Mouse (Mus musculus) gastrocnemius, adult 2 months (tissue): Measurements from ENCODE around the gene Fbxl15. TPM values are rescaled to one million over a fixed set of nuclear protein-coding genes. Genes with fewer than 3 reads are reported as not detected.

Experiments used
- DNase-seq: peaks from one replicate; pipeline ENCODE4 v3.0.0; 2022
- H3K27ac ChIP-seq: fragments of 200-600 bp; 2 replicates; pipeline ENCODE4 v1.8.1; 2022; ENCODE audit warnings: mild to moderate bottlenecking
- H3K4me3 ChIP-seq: fragments of 200-600 bp; 2 replicates; pipeline ENCODE4 v1.8.1; 2022; ENCODE audit warnings: mild to moderate bottlenecking, moderate library complexity
- CTCF ChIP-seq: fragments of 200-600 bp; IDR thresholded peaks from 2 replicates; pipeline ENCODE4 v1.8.1; 2022; ENCODE audit warnings: antibody characterized with exemption, mild to moderate bottlenecking, moderate library complexity
- intact Hi-C: fragments of 180-260 bp; cut with DNase I; formaldehyde crosslinking; loops from one replicate; pipeline ENCODE4 v1.15.1; 2025
- total RNA-seq, 2 experiments: library from RNA; stranded (reverse); gene quantifications; 2 replicates each; pipeline ENCODE4 v1.2.3; 2021

The Fbxl15 gene
- total RNA-seq, 2 experiments from 2014 or later = 2.9 to 3.8 TPM

GRCm38 (mm10) chr19:46303251-46304215 lies 24.5 kb upstream of the Fbxl15 start:
- peak; percentile 20 for DNase-seq
- peak overlapping the region; percentile 96 for H3K27ac ChIP-seq
- TF ChIP-seq CTCF = no peak
- intact Hi-C loops = no loop called here
- H3K4me3 ChIP-seq = peak overlapping the region; percentile 89

- H3K4me3 ChIP-seq = peak within 1 kb of the TSS; percentile 89
- peak; percentile 96 for TF ChIP-seq CTCF
- intact Hi-C loops = no loop called here
- peak; percentile 96 for DNase-seq
- H3K27ac ChIP-seq = peak within 1 kb of the TSS; percentile 96
Measured at GRCm38 (mm10) chr19:46304216-46304841, 23.7 kb upstream of the Fbxl15 start, which contains the start of gene Nfkb2. TSS of gene Nfkb2 (plus strand) at chr19:46304320.

- peak; percentile 48 for DNase-seq
- TF ChIP-seq CTCF = no peak
- Histone ChIP-seq H3K4me3 (peak overlapping the region; percentile 89), H3K27ac (peak overlapping the region; percentile 96)
- intact Hi-C loops = no loop called here
Measured at GRCm38 (mm10) chr19:46304908-46305333, 23.1 kb upstream of the Fbxl15 start.

GRCm38 (mm10) chr19:46305432-46306267 lies 22.3 kb upstream of the Fbxl15 start:
- intact Hi-C loops = no loop called here

GRCm38 (mm10) chr19:46306268-46306610 lies 21.7 kb upstream of the Fbxl15 start:
- TF ChIP-seq CTCF = no peak
- intact Hi-C loops = no loop called here
- no peak for DNase-seq
- peak overlapping the region; percentile 96 for H3K27ac ChIP-seq
- peak overlapping the region; percentile 89 for H3K4me3 ChIP-seq

More at GRCm38 (mm10) chr19:46305432-46306267, 22.3 kb upstream of the Fbxl15 start:
- peak overlapping the region; percentile 96 for H3K27ac ChIP-seq
- DNase-seq = peak; percentile 93
- peak overlapping the region; percentile 89 for H3K4me3 ChIP-seq
- no peak for TF ChIP-seq CTCF

- no peak overlapping the region for H3K27ac ChIP-seq
- no peak for TF ChIP-seq CTCF
- intact Hi-C loops = no loop called here
- H3K4me3 ChIP-seq = no peak overlapping the region
- peak; percentile 13 for DNase-seq
Measured at GRCm38 (mm10) chr19:46306751-46307289, 21.2 kb upstream of the Fbxl15 start.

- intact Hi-C loops = loop anchor here (2.0 kb wide), 2 partner anchors 173 to 221 kb away; no protein-coding TSS in a partner anchor
- no peak for DNase-seq
- no peak overlapping the region for H3K4me3 ChIP-seq
- H3K27ac ChIP-seq = no peak overlapping the region
- no peak for TF ChIP-seq CTCF
Measured at GRCm38 (mm10) chr19:46307781-46308180, 20.2 kb upstream of the Fbxl15 start.

- no peak overlapping the region for H3K4me3 ChIP-seq
- TF ChIP-seq CTCF = no peak
- H3K27ac ChIP-seq = no peak overlapping the region
- intact Hi-C loops = loop anchor here (2.0 kb wide), 2 partner anchors 174 to 222 kb away; no protein-coding TSS in a partner anchor
- no peak for DNase-seq
Measured at GRCm38 (mm10) chr19:46308303-46308702, 19.7 kb upstream of the Fbxl15 start.

- TF ChIP-seq CTCF = peak; percentile 98
- intact Hi-C loops = loop anchor here (2.0 kb wide), 2 partner anchors 174 to 222 kb away; no protein-coding TSS in a partner anchor
- peak; percentile 91 for DNase-seq
- peak overlapping the region; percentile 69 for H3K4me3 ChIP-seq
- H3K27ac ChIP-seq = peak overlapping the region; percentile 70
Measured at GRCm38 (mm10) chr19:46308706-46309435, 19.1 kb upstream of the Fbxl15 start.

GRCm38 (mm10) chr19:46309651-46310305 lies 18.2 kb upstream of the Fbxl15 start:
- Histone ChIP-seq H3K27ac (no peak overlapping the region), H3K4me3 (no peak overlapping the region)
- no peak for DNase-seq
- no peak for TF ChIP-seq CTCF
- intact Hi-C loops = loop anchor here (2.0 kb wide), 2 partner anchors 175 to 223 kb away; no protein-coding TSS in a partner anchor
